Mouse (Mus musculus) hindbrain, postnatal 0 days (tissue): Measurements from ENCODE around the gene Cd300c. TPM values are rescaled to one million over a fixed set of nuclear protein-coding genes. Genes with fewer than 3 reads are reported as not detected.
"Not testable (repeated sequence)": the region's sequence is repeated elsewhere in the genome, so short reads cannot be mapped to it uniquely, and the experiment has no call there.

ENCODE experiments used
- ATAC-seq: fragments of 200-750 bp; cut with Nextera tagmentation; 2 replicates; pipeline ENCODE4 v1.8.0; 2017; ENCODE audit warnings: mild to moderate bottlenecking, moderate TSS enrichment, moderate library complexity
- DNase-seq: peaks from one replicate; pipeline ENCODE4 v3.0.0-alpha.2; 2015; ENCODE audit warnings: low spot score
- H3K27ac ChIP-seq: fragments of 300-500 bp; sonication (generic); 2 replicates; pipeline ENCODE4 v1.5.1; 2014; ENCODE audit warnings: mild to moderate bottlenecking
- H3K27me3 ChIP-seq: fragments of 300-500 bp; sonication (generic); 2 replicates; pipeline ENCODE4 v1.6.1; 2014; ENCODE audit warnings: low read length, mixed read lengths; ENCODE audit not compliant: insufficient read depth
- H3K36me3 ChIP-seq: fragments of 300-500 bp; sonication (generic); 2 replicates; pipeline ENCODE4 v1.6.1; 2014; ENCODE audit warnings: low read length, mixed read lengths; ENCODE audit not compliant: insufficient read depth
- H3K4me1 ChIP-seq: fragments of 300-500 bp; sonication (generic); 2 replicates; pipeline ENCODE4 v1.6.1; 2014; ENCODE audit warnings: antibody characterized with exemption, low read length, mixed read lengths; ENCODE audit not compliant: insufficient read depth
- H3K4me2 ChIP-seq: fragments of 300-500 bp; sonication (generic); 2 replicates; pipeline ENCODE4 v1.6.1; 2014; ENCODE audit warnings: low read depth, mild to moderate bottlenecking, low read length, moderate library complexity, mixed read lengths
- H3K4me3 ChIP-seq: fragments of 300-500 bp; sonication (generic); 2 replicates; pipeline ENCODE4 v1.5.1; 2014; ENCODE audit warnings: low read length
- H3K9ac ChIP-seq: fragments of 300-500 bp; sonication (generic); replicated peaks from 2 replicates; pipeline ENCODE4 v1.6.1; 2014; ENCODE audit warnings: mild to moderate bottlenecking, low read length, moderate library complexity, mixed read lengths
- H3K9me3 ChIP-seq: fragments of 300-500 bp; sonication (generic); 2 replicates; pipeline ENCODE4 v1.6.1; 2016; ENCODE audit warnings: low read length, mixed read lengths
- CTCF ChIP-seq: IDR thresholded peaks from 2 replicates; pipeline ENCODE4 v1.5.1; 2016; ENCODE audit warnings: antibody characterized with exemption, control low read depth, low read depth
- WGBS: fragments of 180-500 bp; shearing (Covaris S2); extraction: QIAGEN DNeasy Blood & Tissue Kit; methylation state at CpG from one replicate; pipeline ENCODE4 v1.1.7; 2014; 5-methylcytosine and 5-hydroxymethylcytosine counted together
- polyA plus RNA-seq: library from polyadenylated mRNA; unstranded; fragments of >200 nt; fragmentation: Nextera tagmentation; extraction: Ambion mirVana; gene quantifications from 2 replicates; pipeline ENCODE4 v1.2.1, GENCODE M21; 2015
- total RNA-seq: library from RNA; depleted of rRNA; stranded (reverse); fragments of >200 nt; gene quantifications from 2 replicates; pipeline ENCODE4 v1.2.3, GENCODE M21; 2014; rRNA removed

Gene Cd300c
- total RNA-seq, result not detected in 2 replicates
- not detected in 2 replicates for polyA plus RNA-seq

DNA sequence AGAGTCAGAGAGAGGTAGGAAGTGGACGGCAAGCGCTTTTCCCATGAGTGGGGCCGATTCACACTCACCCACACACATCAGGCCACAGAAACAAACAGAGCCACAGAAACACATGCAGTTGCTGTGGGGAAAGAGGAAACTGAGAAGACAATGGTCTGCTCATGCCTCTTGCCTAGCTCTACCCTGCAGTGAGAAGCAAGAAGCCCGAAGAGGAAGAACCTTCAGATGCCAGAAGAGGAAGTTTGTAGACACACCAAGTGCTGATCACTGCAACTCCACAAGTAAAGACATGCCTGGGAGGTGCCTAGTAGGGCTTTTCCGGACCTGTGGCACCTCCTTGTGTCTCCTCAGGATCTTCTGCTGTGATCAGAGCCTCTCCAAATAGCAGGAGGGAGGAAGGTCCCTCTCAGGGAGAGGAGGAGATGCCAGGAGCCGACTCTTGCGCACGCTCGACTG, at the start of gene Cd300c:
Gene Cd300c, minus strand, starts transcription at position 406 of the 456 bp plus-strand sequence.
- Histone ChIP-seq H3K36me3 (no peaks in the 10 kb centered on the region), H3K4me1 (no peaks in the 10 kb centered on the region), H3K27ac (no peak within 1 kb of the TSS), H3K27me3 (no peaks in the 10 kb centered on the region), H3K9ac (no peak within 1 kb of the TSS), H3K4me3 (no peak within 1 kb of the TSS), H3K4me2 (no peak within 1 kb of the TSS), H3K9me3 (no peaks in the 10 kb centered on the region)
- WGBS, result 80% methylated on average over 9 of the region's 9 CpGs
- no peak for TF ChIP-seq CTCF
- ATAC-seq (no peak), DNase-seq (no peak)

DNA sequence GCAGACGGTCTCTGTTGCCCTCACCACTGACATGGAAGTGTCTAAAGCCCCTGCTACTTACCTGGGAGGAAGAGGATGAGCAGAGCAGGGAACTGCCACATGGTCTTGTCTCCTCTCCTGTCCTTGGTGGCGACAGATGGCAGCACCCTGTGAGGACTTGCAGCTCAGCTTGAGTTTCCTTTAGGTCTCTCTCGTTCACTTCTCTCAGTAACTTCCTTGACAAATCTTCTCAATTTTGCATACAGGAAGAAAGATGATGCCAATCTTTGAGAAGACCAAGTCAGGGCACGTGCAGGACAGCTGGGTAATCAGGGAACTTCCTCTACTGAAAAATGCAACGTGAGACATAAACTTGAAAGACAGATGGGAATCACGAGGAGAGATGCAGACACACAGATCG, 47.1 kb upstream of the Cd300c start, which contains the start of gene Cd300ld2:
Gene Cd300ld2, minus strand, starts transcription at position 101 of the 400 bp plus-strand sequence.
- not testable (repeated sequence) for H3K4me3 ChIP-seq, H3K4me2 ChIP-seq, H3K4me1 ChIP-seq, DNase-seq, H3K27me3 ChIP-seq, H3K36me3 ChIP-seq, H3K9ac ChIP-seq, ATAC-seq, H3K27ac ChIP-seq, H3K9me3 ChIP-seq
- no CpG with 5 or more reads among the region's 7 CpGs for WGBS

DNA sequence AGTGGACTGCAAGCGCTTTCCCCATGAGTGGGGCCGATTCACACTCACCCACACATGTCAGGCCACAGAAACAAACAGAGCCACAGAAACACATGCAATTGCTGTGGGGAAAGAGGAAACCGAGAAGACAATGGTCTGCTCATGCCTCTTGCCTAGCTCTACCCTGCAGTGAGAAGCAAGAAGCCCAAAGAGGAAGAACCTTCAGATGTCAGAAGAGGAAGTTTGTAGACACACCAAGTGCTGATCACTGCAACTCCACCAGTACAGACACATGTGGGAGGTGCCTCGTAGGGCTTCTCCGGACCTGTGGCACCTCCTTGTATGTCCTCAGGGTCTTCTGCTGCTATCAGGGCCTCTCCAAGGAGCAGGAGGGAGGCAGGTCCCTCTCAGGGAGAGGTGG, 35.1 kb upstream of the Cd300c start:
- H3K27me3 ChIP-seq, result no peaks in the 10 kb centered on the region
- no peak overlapping the region for H3K4me3 ChIP-seq
- no peaks in the 10 kb centered on the region for H3K4me1 ChIP-seq
- H3K4me2 ChIP-seq, result no peak overlapping the region
- DNase-seq, result no peak
- no peak for ATAC-seq
- no peaks in the 10 kb centered on the region for H3K9me3 ChIP-seq
- H3K27ac ChIP-seq, result no peak overlapping the region
- TF ChIP-seq CTCF, result no peak
- no peak overlapping the region for H3K9ac ChIP-seq
- H3K36me3 ChIP-seq, result no peaks in the 10 kb centered on the region
- WGBS, result 90% methylated on average over 5 of the region's 5 CpGs

DNA sequence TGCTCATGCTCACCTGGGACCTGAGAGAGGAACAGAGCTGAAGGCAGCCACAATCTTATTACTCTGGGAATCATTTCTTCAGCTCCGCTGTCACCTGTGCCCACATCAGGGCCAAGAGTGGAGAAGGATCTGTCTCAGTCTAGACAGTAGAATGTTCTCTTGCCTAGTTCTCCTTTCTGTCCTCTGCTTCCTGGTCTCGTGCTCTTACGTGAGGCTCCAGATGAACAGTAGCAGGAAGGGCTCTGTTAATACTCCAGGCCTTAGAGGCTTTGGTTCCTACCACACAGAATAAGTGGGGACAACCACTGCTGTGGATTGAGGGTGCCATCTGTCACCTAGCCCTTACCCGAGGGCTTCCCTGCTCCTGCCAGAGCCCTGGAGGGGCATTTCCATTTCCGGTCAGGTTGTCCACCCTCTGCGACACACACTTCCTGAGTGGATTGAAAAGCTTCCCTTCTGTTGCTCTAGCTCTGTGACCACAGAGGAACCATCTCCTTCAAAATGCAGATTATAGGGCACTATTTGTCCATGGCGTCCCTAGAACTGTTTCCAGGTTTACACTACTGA, 32.6 kb upstream of the Cd300c start, which contains the start of gene Cd300c2:
Gene Cd300c2, minus strand, starts transcription at position 407 of the 567 bp plus-strand sequence.
- H3K9me3 ChIP-seq, result no peaks in the 10 kb centered on the region
- H3K27ac ChIP-seq, result no peak within 1 kb of the TSS
- H3K4me2 ChIP-seq, result no peak within 1 kb of the TSS
- H3K36me3 ChIP-seq, result no peaks in the 10 kb centered on the region
- ATAC-seq (no peak), DNase-seq (no peak)
- H3K27me3 ChIP-seq, result no peaks in the 10 kb centered on the region
- no peaks in the 10 kb centered on the region for H3K4me1 ChIP-seq
- no peak within 1 kb of the TSS for H3K9ac ChIP-seq
- H3K4me3 ChIP-seq, result no peak within 1 kb of the TSS
- TF ChIP-seq CTCF, result no peak
- WGBS, result 82% methylated on average over 7 of the region's 7 CpGs

DNA sequence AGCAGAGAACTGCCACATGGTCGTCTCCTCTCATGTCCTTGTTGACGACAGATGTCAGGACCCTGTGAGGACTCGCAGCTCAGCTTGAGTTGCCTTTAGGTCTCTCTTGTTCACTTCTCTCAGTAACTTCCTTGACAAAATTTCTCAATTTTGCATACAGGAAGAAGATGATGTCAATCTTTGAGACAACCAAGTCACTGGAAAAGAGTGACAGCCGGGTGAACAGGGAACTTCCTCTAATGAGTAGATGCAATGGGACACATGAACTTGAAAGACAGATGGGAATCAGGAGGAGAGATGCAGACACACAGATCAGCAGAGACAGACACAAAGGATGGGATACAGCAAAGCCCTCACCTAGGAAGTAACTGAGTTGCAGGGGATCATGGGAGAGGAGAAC, 20.8 kb upstream of the Cd300c start, which contains the start of gene Cd300ld:
Gene Cd300ld, minus strand, starts transcription at position 130 of the 400 bp plus-strand sequence.
- H3K4me2 ChIP-seq, result no peak within 1 kb of the TSS
- no peaks in the 10 kb centered on the region for H3K36me3 ChIP-seq
- H3K4me1 ChIP-seq, result no peaks in the 10 kb centered on the region
- no peak within 1 kb of the TSS for H3K4me3 ChIP-seq
- H3K9ac ChIP-seq, result no peak within 1 kb of the TSS
- no peaks in the 10 kb centered on the region for H3K9me3 ChIP-seq
- no peak for TF ChIP-seq CTCF
- no peak for ATAC-seq
- H3K27me3 ChIP-seq, result no peaks in the 10 kb centered on the region
- H3K27ac ChIP-seq, result no peak within 1 kb of the TSS
- WGBS, result 86% methylated on average over 4 of the region's 4 CpGs
- no peak for DNase-seq

DNA sequence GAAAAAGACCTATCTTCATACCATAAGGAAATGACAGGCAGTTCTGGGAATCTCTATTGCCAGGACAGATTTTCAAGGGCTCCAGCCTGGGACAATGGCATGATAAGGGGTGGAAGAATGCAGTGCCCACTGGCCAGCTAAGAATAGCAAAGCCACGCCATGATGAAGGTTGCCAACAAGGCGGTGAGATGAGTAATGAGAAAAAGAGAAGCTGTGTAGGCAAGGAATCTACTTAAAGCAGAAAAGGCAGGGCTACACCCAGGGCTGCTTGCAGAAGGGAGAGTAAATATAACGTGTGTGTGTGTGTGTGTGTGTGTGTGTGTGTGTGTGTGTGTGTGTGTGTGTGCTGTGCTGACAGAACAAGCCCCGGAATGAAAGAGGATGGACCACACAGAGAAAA, 12.9 kb upstream of the Cd300c start:
- Histone ChIP-seq H3K4me2 (no peak overlapping the region), H3K9ac (no peak overlapping the region), H3K27ac (no peak overlapping the region), H3K4me1 (no peaks in the 10 kb centered on the region), H3K4me3 (no peak overlapping the region), H3K27me3 (no peaks in the 10 kb centered on the region), H3K9me3 (peaks cover 10% of the 10 kb centered on the region), H3K36me3 (no peaks in the 10 kb centered on the region)
- DNase-seq (no peak), ATAC-seq (no peak)
- TF ChIP-seq CTCF, result no peak
- WGBS, result 77% methylated on average over 4 of the region's 4 CpGs

DNA sequence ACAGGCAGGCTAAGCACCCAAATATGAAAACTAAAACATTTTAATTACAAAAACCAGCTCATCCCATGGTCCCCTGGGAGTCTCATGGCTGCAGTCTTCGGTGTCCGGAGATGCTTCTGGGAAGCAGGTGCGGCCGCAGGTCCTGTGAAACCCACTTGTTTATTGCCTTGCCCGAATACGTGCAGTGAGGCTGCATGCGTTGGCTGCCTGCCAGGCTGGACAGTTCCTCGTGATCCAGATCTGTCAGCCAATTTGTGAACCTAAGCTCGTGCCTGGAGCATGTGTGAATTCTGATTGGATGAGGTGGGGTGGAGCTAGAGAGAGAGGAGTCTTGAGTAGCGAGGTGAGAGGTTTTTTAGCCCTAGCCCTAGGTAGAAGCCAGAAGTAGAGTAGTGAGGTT, 3.8 kb upstream of the Cd300c start:
- 76% methylated on average over 10 of the region's 10 CpGs for WGBS
- DNase-seq, result peak; percentile 14

More for the DNA sequence above, 3.8 kb upstream of the Cd300c start:
- Histone ChIP-seq H3K27me3 (no peaks in the 10 kb centered on the region), H3K9me3 (no peaks in the 10 kb centered on the region), H3K36me3 (no peaks in the 10 kb centered on the region), H3K4me3 (no peak overlapping the region), H3K4me2 (no peak overlapping the region), H3K4me1 (no peaks in the 10 kb centered on the region), H3K27ac (no peak overlapping the region), H3K9ac (no peak overlapping the region)
- TF ChIP-seq CTCF, result no peak
- no peak for ATAC-seq
